14 mouse cellular contexts compared by ENCODE assay signal in the genomic region with DNA sequence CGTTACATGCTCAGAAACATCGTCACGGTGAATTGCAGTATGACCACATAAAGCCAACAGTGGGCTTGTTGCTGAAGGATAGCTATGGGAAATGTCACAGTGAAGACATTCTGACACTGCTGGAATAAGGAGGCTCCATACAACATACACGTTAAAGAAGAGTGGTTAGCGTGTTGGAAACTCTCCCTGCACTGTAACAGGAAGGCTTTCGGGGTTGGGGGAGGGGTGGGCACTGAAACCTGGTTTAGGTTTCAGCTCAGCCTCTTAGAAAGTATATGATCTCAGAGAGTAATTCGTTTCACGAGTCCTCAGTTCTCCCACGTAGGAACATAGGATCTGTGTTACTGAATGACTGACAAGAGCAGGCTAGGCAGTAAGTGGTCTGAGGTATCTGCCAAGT. TPM values are rescaled to one million over a fixed set of nuclear protein-coding genes. Genes with fewer than 3 reads are reported as not detected.
DNase-seq lines count a peak whose midpoint lies in the region; ATAC-seq lines count a peak whose summit lies in the region.
"Had no signal": no experiment of that assay in that cellular context is flagged by ENCODE, and none has a peak within 500 bp of the region (broad histone marks: within the 10 kb centered on the region; RNA-seq: fewer than 3 reads in every experiment).

No protein-coding gene starts in this region.

- peak; percentile 19 for DNase-seq in thymus, postnatal 0 days (ENCODE audit: low spot score)
- no peak for DNase-seq in thymus, postnatal 10 days (ENCODE audit: low spot score in 2 of 2)
- DNase-seq in induced T-regulatory cell, adult 2 months (ENCODE audit: low read depth): peak; percentile 69
- no peak for DNase-seq in cerebellum, adult 18-20 months
- DNase-seq in frontal cortex, postnatal 14 days (ENCODE audit: low spot score in 2 of 2): no peak
- DNase-seq: cerebellum, adult 2 months; gastrocnemius, adult 2 months; gastrocnemius, postnatal 25 days; heart, postnatal 36 days had no signal

- ATAC-seq in CD4-positive, CD25-positive, alpha-beta regulatory T cell, adult 4 months: peak; percentile 21
- ATAC-seq: forebrain, embryonic 13.5 days; forebrain, postnatal 0 days; Patski had no signal

RNA-seq across cellular contexts. Expression of a gene that starts 52.7 kb away (rescaled TPM):
- polyA plus RNA-seq in thymus, postnatal 0 days (2015; fragmentation: Nextera tagmentation; extraction: Ambion mirVana): 36.8 and 38.6 TPM in 2 replicates
- 100 to 1,000 TPM; 123 to 149 TPM for polyA plus RNA-seq in CD4-positive, CD25-positive, alpha-beta regulatory T cell, adult 4 months (2017; shearing (Covaris generic))
- polyA plus RNA-seq: adrenal gland, adult 2 months; Patski had no signal

Comparison
In these comparisons a context has a peak if more than half of its experiments do, and no peak if none do; other contexts are left out.
1. DNase-seq: peak in thymus, postnatal 0 days (single experiment) and induced T-regulatory cell, adult 2 months (single experiment); none in thymus, postnatal 10 days (0 of 2), cerebellum, adult 18-20 months (0 of 2) and frontal cortex, postnatal 14 days (0 of 2).